Mouse (Mus musculus): ENCODE measurements at regions not wholly inside any gene's neighbourhood (a gene's known extent, or its start where the extent isn't known, plus 50 kb on each side); places are given as distances from the start of the nearest gene placed in this dataset.

DNA sequence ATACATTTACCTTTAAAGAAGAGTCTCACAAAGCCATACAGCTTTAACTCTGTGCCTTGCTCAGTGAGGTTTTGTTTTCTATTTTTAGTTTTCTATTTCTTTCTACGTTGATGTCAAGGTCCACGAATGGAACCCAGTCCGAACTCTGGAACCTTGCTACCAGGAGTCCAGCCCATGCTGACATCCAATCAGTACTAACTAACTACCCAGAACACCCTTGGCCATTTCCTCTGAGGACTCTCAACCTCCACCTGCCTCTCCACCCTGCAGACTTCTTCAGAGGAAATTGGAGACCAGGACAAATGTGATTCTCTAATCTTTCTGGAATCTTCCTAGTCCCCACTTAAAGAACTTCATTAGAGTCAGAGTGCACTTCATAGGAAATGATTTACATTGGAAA lies 204.6 kb upstream of the Klf3 start:
- Histone ChIP-seq H3K4me3 (replicated peaks; ENCODE audit: low read length) (no peak overlapping the region), H3K9me3 (replicated peaks; ENCODE audit: control insufficient read depth, low read length) (no peaks in the 10 kb centered on the region), H3K36me3 (ENCODE audit: control insufficient read depth, insufficient read depth, low read length) (no peaks in the 10 kb centered on the region), H3K27me3 (ENCODE audit: control insufficient read depth, insufficient read depth, low read length) (no peaks in the 10 kb centered on the region), H3K4me2 (ENCODE audit: low read depth, low read length) (no peak overlapping the region), H3K4me1 (ENCODE audit: control insufficient read depth, insufficient read depth, low read length) (peaks cover 13% of the 10 kb centered on the region), H3K9ac (ENCODE audit: low read length) (no peak overlapping the region), H3K27ac (ENCODE audit: low read length) (no peak overlapping the region)
- WGBS: 65% methylated on average over 3 of the region's 3 CpGs
- ATAC-seq (ENCODE audit: insufficient read depth, low FRiP score): no peak

DNA sequence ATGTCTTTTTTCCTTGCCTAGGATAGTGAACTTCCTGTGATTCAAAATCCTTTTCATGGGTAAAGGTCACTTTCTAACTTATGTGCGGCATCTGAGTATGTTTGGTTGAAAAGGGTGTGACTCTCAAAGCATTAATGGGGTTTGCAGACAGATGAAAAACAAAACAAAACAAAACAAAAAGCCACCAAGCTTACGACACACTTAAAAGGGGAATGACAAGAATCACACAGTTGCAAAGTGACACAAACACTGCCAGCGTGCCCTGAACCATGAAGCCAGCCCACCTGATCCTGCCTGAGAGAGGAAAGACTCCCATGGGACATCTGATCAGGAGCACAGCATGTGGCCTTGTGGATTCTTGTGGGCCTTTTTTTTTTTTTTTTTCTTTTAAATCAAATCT lies 204.2 kb upstream of the Klf3 start:
- Histone ChIP-seq H3K4me3 (replicated peaks; ENCODE audit: low read length) (no peak overlapping the region), H3K4me1 (ENCODE audit: control insufficient read depth, insufficient read depth, low read length) (peaks cover 13% of the 10 kb centered on the region), H3K27me3 (ENCODE audit: control insufficient read depth, insufficient read depth, low read length) (no peaks in the 10 kb centered on the region), H3K4me2 (ENCODE audit: low read depth, low read length) (no peak overlapping the region), H3K9me3 (replicated peaks; ENCODE audit: control insufficient read depth, low read length) (no peaks in the 10 kb centered on the region), H3K36me3 (ENCODE audit: control insufficient read depth, insufficient read depth, low read length) (no peaks in the 10 kb centered on the region), H3K9ac (ENCODE audit: low read length) (no peak overlapping the region), H3K27ac (ENCODE audit: low read length) (no peak overlapping the region)
- no peak for ATAC-seq (ENCODE audit: insufficient read depth, low FRiP score)
- 49% methylated on average over 3 of the region's 3 CpGs for WGBS

DNA sequence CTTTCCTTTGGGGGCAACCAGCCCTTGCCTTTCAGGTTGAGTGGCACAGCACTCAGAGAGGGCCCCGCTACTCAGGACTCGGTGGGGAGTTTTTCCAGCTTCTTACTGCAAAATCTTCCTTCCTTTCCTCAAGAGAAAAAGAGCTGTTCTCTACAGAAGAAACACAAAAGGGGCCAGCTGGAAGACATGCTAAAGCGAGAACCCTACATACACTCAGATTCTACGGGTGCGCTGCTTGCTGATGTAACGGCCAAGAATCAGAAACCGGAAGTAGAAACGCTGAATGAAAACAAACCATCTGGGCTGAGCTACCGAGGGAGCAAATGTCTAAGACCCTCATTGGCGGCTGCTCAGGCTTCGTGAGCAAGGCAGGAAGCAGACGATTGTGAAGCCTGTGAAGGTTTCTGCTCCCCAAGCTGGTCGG lies 203.3 kb upstream of the Klf3 start:
- Histone ChIP-seq H3K4me1 (ENCODE audit: control insufficient read depth, insufficient read depth, low read length) (peaks cover 13% of the 10 kb centered on the region), H3K36me3 (ENCODE audit: control insufficient read depth, insufficient read depth, low read length) (no peaks in the 10 kb centered on the region), H3K4me2 (ENCODE audit: low read depth, low read length) (peak overlapping the region; percentile 49), H3K4me3 (replicated peaks; ENCODE audit: low read length) (peak overlapping the region; percentile 21), H3K27me3 (ENCODE audit: control insufficient read depth, insufficient read depth, low read length) (no peaks in the 10 kb centered on the region), H3K9ac (ENCODE audit: low read length) (peak overlapping the region; percentile 53; the same call in 1 of the 2 replicates), H3K27ac (ENCODE audit: low read length) (peak overlapping the region; percentile 71), H3K9me3 (replicated peaks; ENCODE audit: control insufficient read depth, low read length) (no peaks in the 10 kb centered on the region)
- WGBS: 20% methylated on average over 13 of the region's 13 CpGs
- ATAC-seq (ENCODE audit: insufficient read depth, low FRiP score): peak; percentile 52; the same call in 1 of the 2 replicates

- peak overlapping the region; percentile 53; the same call in 1 of the 2 replicates for H3K9ac ChIP-seq (ENCODE audit: low read length)
- H3K27ac ChIP-seq (ENCODE audit: low read length): peak overlapping the region; percentile 71
- H3K9me3 ChIP-seq (replicated peaks; ENCODE audit: control insufficient read depth, low read length): no peaks in the 10 kb centered on the region
- ATAC-seq (ENCODE audit: insufficient read depth, low FRiP score): 0 out of 2 replicates have a peak, but pooled peaks have one; percentile 31
- WGBS: 33% methylated on average over 7 of the region's 7 CpGs
- no peaks in the 10 kb centered on the region for H3K27me3 ChIP-seq (ENCODE audit: control insufficient read depth, insufficient read depth, low read length)
- peak overlapping the region; percentile 21 for H3K4me3 ChIP-seq (replicated peaks; ENCODE audit: low read length)
- H3K4me2 ChIP-seq (ENCODE audit: low read depth, low read length): peak overlapping the region; percentile 49
- H3K36me3 ChIP-seq (ENCODE audit: control insufficient read depth, insufficient read depth, low read length): no peaks in the 10 kb centered on the region
- H3K4me1 ChIP-seq (ENCODE audit: control insufficient read depth, insufficient read depth, low read length): peaks cover 13% of the 10 kb centered on the region
These were observed 202.8 kb upstream of the Klf3 start for GRCm38 (mm10) chr5:64600392-64600791.

DNA sequence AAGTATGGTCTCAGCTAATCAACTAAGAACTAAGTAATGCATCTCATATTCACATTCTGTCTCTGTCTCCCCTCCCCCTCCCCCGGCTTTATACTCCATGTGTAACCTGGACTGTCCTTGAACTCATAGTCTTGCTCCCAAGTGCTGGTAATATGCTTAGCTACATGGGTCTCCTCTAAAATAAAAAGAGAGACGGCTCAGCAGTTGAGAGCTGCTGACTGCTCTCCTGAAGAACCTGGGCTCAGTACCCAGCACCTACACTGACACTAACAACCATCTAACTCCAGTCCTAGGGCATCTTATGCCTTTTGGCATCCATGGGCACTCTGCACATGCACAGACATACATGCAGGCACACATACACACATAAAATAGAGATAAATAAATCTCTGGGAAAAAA lies 202.4 kb upstream of the Klf3 start:
- no peak overlapping the region for H3K4me2 ChIP-seq (ENCODE audit: low read depth, low read length)

DNA sequence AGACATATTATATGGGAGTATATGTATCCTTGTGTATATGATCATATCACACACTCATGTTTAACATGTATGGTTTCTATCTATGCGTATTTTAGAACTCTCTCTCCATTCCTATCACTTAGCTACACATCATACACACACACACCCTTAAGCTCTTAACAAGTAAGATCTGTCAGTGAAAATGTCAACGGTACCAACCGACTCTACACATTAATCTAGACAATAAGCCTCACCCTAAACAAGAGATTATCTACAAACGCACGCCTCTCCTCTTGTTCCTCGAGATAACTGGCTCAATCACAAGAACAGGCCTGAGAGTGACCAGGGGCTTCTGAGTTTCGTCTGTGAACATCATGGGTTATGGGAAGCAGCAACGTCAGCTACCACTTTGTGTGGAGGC lies 201.9 kb upstream of the Klf3 start:
- H3K4me1 ChIP-seq (ENCODE audit: control insufficient read depth, insufficient read depth, low read length): peaks cover 13% of the 10 kb centered on the region
- ATAC-seq (ENCODE audit: insufficient read depth, low FRiP score): no peak
- 45% methylated on average over 8 of the region's 8 CpGs for WGBS

More for the DNA sequence above, 202.4 kb upstream of the Klf3 start:
- H3K4me1 ChIP-seq (ENCODE audit: control insufficient read depth, insufficient read depth, low read length): peaks cover 13% of the 10 kb centered on the region
- H3K9me3 ChIP-seq (replicated peaks; ENCODE audit: control insufficient read depth, low read length): no peaks in the 10 kb centered on the region
- H3K36me3 ChIP-seq (ENCODE audit: control insufficient read depth, insufficient read depth, low read length): no peaks in the 10 kb centered on the region
- 0 out of 2 replicates have a peak, but pooled peaks have one; percentile 5 for ATAC-seq (ENCODE audit: insufficient read depth, low FRiP score)
- H3K27ac ChIP-seq (ENCODE audit: low read length): no peak overlapping the region
- 42% methylated on average over 2 of the region's 2 CpGs for WGBS
- H3K9ac ChIP-seq (ENCODE audit: low read length): no peak overlapping the region
- no peak overlapping the region; the same call in 1 of the 2 replicates for H3K4me3 ChIP-seq (replicated peaks; ENCODE audit: low read length)
- no peaks in the 10 kb centered on the region for H3K27me3 ChIP-seq (ENCODE audit: control insufficient read depth, insufficient read depth, low read length)

DNA sequence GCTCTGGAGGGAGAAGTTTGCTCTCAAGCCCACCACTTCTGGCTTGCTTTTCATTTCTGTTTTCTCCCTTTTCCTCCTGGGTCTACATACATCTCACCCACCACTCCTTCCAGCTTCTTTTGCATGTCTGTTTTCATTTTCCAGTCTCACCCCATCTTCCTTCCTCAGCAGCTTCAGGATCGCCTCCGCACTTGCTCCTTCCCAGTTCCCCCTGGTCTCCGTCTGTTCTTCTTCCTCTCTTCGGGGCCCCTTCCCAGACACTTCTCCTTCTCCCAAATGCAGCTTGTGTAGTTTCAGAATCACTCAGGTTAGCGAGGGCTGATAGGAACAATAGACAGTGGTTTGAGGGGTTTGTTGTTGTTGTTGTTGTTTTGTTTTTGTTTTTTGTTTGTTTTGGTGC lies 201.4 kb upstream of the Klf3 start:
- H3K27ac ChIP-seq (ENCODE audit: low read length): no peak overlapping the region
- no peaks in the 10 kb centered on the region for H3K36me3 ChIP-seq (ENCODE audit: control insufficient read depth, insufficient read depth, low read length)
- H3K4me3 ChIP-seq (replicated peaks; ENCODE audit: low read length): no peak overlapping the region
- H3K4me1 ChIP-seq (ENCODE audit: control insufficient read depth, insufficient read depth, low read length): peaks cover 13% of the 10 kb centered on the region
- no peak overlapping the region for H3K9ac ChIP-seq (ENCODE audit: low read length)
- no peak for ATAC-seq (ENCODE audit: insufficient read depth, low FRiP score)
- 81% methylated on average over 5 of the region's 5 CpGs for WGBS
- H3K9me3 ChIP-seq (replicated peaks; ENCODE audit: control insufficient read depth, low read length): no peaks in the 10 kb centered on the region
- H3K4me2 ChIP-seq (ENCODE audit: low read depth, low read length): no peak overlapping the region
- H3K27me3 ChIP-seq (ENCODE audit: control insufficient read depth, insufficient read depth, low read length): no peaks in the 10 kb centered on the region

More for the DNA sequence above, 201.9 kb upstream of the Klf3 start:
- Histone ChIP-seq H3K4me2 (ENCODE audit: low read depth, low read length) (no peak overlapping the region), H3K36me3 (ENCODE audit: control insufficient read depth, insufficient read depth, low read length) (no peaks in the 10 kb centered on the region), H3K9ac (ENCODE audit: low read length) (no peak overlapping the region), H3K9me3 (replicated peaks; ENCODE audit: control insufficient read depth, low read length) (no peaks in the 10 kb centered on the region), H3K27me3 (ENCODE audit: control insufficient read depth, insufficient read depth, low read length) (no peaks in the 10 kb centered on the region), H3K4me3 (replicated peaks; ENCODE audit: low read length) (no peak overlapping the region), H3K27ac (ENCODE audit: low read length) (no peak overlapping the region)

DNA sequence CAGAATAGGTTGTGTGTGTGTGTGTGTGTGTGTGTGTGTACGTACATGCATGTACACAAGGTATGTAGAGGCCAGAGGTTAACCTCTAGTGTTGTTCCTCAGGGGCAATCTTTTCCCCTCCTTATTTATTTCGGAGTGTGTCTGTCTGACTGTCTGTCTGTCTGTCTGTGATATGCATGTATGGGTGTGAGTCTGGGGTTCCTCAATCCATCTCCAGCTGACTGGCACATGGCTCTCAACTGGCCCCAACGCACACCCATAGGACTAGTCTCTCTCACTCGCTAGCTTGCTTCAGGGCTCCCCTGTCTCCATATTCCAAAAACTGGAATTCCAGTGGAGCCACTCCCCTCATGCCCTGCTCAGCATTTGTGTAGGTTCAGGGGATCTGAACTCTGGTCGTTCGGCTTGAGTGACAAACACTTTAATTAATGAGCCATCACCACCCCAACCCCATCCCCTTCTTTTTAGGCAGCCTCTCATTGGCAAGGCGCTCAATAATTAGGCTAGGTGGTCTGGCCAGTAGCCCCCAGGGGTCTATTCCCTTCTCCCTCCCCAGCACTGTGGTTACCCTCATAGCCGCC lies 200.7 kb upstream of the Klf3 start:
- no peak overlapping the region for H3K4me2 ChIP-seq (ENCODE audit: low read depth, low read length)
- no peak overlapping the region for H3K9ac ChIP-seq (ENCODE audit: low read length)
- H3K4me3 ChIP-seq (replicated peaks; ENCODE audit: low read length): no peak overlapping the region
- no peaks in the 10 kb centered on the region for H3K9me3 ChIP-seq (replicated peaks; ENCODE audit: control insufficient read depth, low read length)
- peaks cover 13% of the 10 kb centered on the region for H3K4me1 ChIP-seq (ENCODE audit: control insufficient read depth, insufficient read depth, low read length)
- H3K36me3 ChIP-seq (ENCODE audit: control insufficient read depth, insufficient read depth, low read length): no peaks in the 10 kb centered on the region
- ATAC-seq (ENCODE audit: insufficient read depth, low FRiP score): no peak
- no peak overlapping the region for H3K27ac ChIP-seq (ENCODE audit: low read length)
- WGBS: 81% methylated on average over 8 of the region's 8 CpGs
- H3K27me3 ChIP-seq (ENCODE audit: control insufficient read depth, insufficient read depth, low read length): no peaks in the 10 kb centered on the region

- H3K4me1 ChIP-seq (ENCODE audit: control insufficient read depth, insufficient read depth, low read length): peaks cover 13% of the 10 kb centered on the region
- 85% methylated on average over 11 of the region's 11 CpGs for WGBS
- H3K4me2 ChIP-seq (ENCODE audit: low read depth, low read length): no peak overlapping the region
- no peaks in the 10 kb centered on the region for H3K27me3 ChIP-seq (ENCODE audit: control insufficient read depth, insufficient read depth, low read length)
- H3K27ac ChIP-seq (ENCODE audit: low read length): no peak overlapping the region
- H3K9ac ChIP-seq (ENCODE audit: low read length): no peak overlapping the region
- H3K4me3 ChIP-seq (replicated peaks; ENCODE audit: low read length): no peak overlapping the region
- H3K36me3 ChIP-seq (ENCODE audit: control insufficient read depth, insufficient read depth, low read length): no peaks in the 10 kb centered on the region
- no peak for ATAC-seq (ENCODE audit: insufficient read depth, low FRiP score)
- H3K9me3 ChIP-seq (replicated peaks; ENCODE audit: control insufficient read depth, low read length): no peaks in the 10 kb centered on the region
These were observed 200.0 kb upstream of the Klf3 start for GRCm38 (mm10) chr5:64602996-64603755.
